Mouse (Mus musculus) spleen, postnatal 14 days (tissue): ENCODE measurements around the gene Tmem120a.

Experiments used
- DNase-seq, 2 experiments: peaks; one replicate each; pipeline ENCODE4 v3.0.0; 2021 to 2022; ENCODE audit warnings: low spot score in 2 of 2

Gene Tmem120a

DNA sequence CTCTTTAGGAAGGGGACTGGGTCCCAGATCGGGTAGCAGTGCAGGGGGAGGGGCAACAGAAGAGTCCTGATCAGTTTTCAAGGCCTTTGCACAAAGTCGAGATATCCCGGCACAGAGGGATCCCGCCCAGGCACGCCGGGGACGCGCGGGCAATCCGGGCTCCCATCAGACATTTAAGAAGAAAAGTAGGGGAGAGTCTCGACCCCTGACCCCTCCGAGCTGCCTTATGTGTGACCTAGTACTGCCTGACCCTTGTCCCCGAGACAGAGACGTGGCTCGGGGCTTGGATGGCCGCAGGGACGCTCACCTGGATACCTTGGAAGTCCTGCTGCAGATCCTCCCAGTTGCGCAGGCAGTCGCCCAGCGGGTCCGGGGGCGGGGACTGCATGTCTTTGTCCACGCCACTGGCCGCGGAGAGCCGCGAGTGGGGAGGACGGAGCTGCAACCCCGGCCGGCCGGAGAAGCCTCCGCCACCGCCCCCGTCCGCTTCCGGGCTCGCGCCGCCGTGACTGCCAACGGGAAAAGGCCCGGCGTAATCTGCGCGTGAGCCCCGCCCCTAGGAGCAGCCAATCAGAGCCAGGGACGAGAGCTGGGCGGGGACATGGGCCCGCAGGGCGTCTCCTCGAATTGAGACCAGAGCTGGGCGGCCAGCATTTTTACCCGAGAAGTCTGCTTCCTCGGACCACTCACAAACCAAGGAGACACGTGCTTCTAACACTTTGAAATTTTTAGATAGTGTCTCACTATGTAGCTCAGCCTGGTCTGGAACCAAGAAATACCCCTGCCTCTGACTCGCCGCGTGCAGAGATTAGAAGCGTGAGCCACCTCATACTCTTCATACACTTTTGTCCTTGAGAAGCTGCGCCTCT lies at the start of gene Tmem120a:
Gene Tmem120a, minus strand, starts transcription at position 708 of the 869 bp plus-strand sequence.
- DNase-seq: peak; percentile 86 to 87

- no peak for DNase-seq
These were observed 38.7 kb upstream of the Tmem120a start for GRCm38 (mm10) chr5:135782901-135783300.

GRCm38 (mm10) chr5:135780331-135780730 lies 36.1 kb upstream of the Tmem120a start:
- no peak for DNase-seq

GRCm38 (mm10) chr5:135778471-135779445 lies 34.5 kb upstream of the Tmem120a start, which contains the start of gene Mdh2:
Gene Mdh2, plus strand, starts transcription at chr5:135778480.
- peak; percentile 96 to 98 for DNase-seq

DNA sequence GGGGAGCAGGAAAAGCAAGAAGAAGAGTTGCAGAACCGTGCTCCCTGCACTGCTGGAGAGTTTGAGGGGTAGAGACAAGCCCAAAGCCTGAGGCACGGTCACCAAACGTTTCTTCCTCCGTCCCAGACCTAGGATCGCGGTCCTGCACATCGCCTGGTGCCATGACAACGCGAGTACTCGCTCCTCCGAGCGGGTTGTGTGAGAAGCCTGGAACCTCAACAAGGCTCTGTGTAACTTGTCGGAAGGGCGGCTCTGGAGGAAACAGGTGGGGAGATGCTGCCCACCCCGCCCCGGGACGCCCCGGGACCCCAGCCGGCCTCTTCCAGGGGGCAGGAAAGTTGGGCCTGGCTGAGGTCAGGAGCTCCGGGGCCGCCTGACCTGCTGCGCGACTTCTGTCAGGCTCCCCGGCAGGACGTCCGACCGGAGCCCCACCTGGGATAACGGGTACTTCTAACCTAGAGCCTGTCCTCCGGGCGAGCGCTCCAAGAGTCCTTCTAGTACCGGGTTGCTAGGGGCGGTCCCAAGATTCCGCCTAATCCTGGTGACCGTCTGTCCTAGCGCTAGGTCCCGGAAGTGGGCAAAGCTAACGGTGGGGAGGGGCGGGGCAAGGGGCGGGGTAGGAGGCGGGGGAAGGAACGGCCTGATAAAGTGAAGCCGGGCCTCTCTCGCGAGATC lies 33.7 kb upstream of the Tmem120a start, which contains the start of gene Styxl1:
Gene Styxl1, minus strand, starts transcription at position 590 of the 675 bp plus-strand sequence.
- no peak for DNase-seq

DNA sequence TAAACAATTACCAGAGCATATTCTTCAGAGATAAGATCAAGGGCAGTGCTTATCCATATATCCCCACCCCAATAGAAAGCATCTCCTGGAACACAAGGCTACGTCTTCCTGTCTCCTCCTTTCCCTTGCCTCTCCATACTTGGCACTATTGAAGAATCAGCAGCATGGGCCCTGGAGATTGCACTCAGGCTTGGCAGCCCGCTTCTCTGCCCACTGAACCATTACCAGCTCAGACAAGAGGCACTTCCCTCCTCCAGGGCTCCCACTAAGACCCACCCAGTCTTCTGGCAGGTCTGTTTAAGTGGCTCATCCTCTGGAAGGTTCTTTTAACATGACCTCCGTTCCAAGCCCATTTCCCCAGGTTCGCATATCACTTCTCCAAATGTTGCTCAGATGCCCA lies 32.3 kb upstream of the Tmem120a start:
- DNase-seq: no peak

DNA sequence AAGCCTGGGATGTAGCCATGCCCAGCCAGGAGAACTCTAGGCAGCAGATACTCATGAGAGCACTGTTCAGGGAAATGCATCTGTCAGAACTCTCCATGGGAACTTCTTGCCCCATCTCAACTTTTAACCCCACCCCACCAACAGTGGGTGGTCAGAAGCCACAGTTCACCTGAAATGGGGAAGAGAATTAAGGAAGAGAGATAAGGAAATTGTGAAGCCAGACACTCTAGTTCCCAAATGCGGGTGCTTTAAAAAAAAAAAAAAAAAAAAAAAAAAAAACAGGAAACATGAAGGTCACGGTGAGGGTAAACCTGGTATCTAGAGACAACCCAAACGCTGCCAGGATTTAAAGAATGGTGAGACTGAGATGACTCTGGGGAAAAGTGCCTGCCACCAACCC lies 28.3 kb upstream of the Tmem120a start:
- DNase-seq: no peak

DNA sequence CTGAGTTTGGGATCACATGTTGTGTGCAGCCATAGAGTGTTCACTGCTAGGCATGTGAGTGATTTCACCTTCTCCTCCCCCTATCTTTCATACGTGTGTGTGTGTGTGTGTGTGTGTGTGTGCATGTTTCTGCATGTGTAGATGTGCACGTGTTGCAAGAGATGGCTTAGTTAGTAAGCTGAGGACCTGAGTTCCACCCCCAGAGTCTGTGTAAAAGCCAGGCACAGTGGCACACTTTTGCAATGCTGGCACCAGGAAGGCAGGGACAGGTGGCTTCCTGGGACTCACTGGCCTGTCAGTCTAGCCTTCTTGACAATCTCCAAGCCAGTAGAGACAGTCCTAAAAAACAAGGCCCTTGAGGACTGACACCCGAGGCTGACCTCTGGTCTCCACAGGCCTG lies 20.7 kb upstream of the Tmem120a start:
- DNase-seq: no peak

DNA sequence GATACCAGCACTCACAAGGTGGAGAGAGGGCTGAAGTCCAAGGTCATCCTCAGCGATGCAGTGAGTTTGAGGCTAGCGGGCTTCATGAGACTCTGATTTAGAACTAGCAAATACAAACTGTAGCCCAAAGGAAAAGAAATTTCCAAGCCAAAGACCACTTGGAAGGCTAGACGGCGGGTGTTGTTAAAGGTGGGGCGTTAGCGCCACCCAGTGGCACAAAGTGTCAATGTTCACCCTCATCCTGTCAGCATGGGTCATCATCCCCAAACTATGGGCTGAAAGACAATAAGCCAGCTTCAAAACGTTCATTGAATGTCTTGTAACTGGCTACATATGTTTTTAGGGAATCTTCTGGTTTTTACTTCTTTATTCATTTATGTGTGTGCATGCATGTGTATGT lies 19.3 kb upstream of the Tmem120a start:
- DNase-seq: peak in 1 of 2 experiments; percentile 44

- no peak for DNase-seq
These were observed 17.6 kb upstream of the Tmem120a start for GRCm38 (mm10) chr5:135761881-135762280.

GRCm38 (mm10) chr5:135751595-135751994 lies 7.3 kb upstream of the Tmem120a start:
- DNase-seq: no peak

DNA sequence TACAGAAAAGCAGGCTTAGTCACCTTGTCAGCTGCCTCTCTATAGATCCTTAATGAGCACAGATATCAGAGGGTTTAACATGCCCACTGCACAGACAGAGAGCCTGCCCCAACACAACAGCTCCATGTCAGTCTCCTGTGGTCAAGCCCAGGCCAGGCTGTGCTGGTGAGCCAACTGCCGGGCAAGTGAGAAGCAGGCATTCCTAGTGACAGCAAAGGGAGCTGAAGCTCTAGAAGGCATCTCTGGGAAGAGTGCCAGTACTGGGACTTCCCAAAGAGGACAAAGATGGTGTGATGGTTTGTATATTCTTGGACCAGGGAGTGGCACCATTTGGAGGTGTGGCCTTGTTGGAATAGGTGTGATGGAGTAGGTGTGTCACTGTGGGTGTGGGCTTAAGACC lies 6.8 kb upstream of the Tmem120a start:
- DNase-seq: no peak

DNA sequence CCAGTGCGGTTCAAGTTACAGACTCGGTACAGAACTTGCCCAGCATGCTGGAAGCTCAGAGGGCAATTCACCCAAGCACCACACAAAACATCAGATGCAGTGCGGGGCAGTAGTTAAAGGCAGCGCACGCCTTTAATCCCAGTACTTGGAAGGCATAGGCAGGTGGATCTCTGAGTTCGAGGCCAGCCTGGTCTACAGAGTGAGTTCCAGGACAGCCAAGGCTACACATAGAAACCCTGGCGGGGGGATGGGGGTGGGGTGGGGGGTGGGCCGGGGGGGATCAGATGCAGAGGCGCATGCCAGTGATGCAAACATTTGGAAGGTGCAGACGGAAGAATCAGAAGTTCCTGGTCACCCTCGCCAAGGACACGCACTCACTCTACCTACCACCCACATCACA lies 494 bp upstream of the Tmem120a start:
- no peak for DNase-seq

- DNase-seq: no peak
These were observed 1.1 kb downstream of the Tmem120a start for GRCm38 (mm10) chr5:135742941-135743740.

- no peak for DNase-seq
These were observed 2.1 kb downstream of the Tmem120a start for GRCm38 (mm10) chr5:135742156-135742555.

- DNase-seq: no peak
These were observed 6.0 kb downstream of the Tmem120a start for GRCm38 (mm10) chr5:135738266-135738665.

- no peak for DNase-seq
These were observed 7.1 kb downstream of the Tmem120a start for GRCm38 (mm10) chr5:135737154-135737553.

DNA sequence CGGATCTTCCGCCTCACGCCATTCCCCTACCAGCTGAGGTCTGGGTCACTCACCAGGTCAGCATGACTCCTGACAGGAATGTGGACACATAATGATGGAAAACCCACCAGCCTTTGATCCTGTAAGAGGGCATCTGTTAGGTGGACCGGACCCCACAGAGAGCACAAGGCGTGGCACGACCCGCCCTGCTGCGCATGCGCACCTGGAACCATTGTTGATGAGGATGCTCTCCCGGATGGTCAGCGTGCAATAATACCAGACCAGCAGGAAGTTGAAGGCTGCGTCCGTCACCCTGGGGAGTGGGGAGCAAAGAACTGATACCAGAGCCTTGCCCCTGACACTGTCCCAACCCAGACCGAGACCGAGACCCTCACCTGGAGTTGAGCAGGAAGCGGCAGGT lies 7.7 kb downstream of the Tmem120a start:
- no peak for DNase-seq

- DNase-seq: no peak
These were observed 8.5 kb downstream of the Tmem120a start for GRCm38 (mm10) chr5:135735741-135736140.

- no peak for DNase-seq
These were observed 10.1 kb downstream of the Tmem120a start for GRCm38 (mm10) chr5:135734057-135734680.
